Mouse (Mus musculus): ENCODE results near the gene Hps4.

Gene Hps4

DNA sequence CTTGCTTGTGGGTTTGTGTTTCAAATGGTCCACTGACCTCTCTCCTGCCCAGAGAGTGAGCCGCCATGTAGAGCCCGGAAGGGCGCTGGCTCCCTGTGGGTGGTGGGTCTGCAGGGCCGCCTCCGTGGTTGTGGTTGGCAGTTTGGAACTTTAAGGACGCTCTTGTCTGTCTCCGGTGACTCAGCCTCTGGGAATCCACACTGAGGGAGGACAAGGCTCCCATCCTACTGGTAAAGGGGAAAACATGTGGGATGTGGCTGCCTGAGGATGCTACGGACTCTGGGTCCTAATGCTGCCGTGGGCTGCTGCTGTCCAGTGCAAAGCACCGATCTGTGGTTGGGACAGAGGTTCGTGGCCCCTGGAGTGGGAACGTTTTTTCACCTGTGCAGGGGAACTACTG lies 25.0 kb downstream of the Hps4 start:
- DNase-seq: no peak

DNA sequence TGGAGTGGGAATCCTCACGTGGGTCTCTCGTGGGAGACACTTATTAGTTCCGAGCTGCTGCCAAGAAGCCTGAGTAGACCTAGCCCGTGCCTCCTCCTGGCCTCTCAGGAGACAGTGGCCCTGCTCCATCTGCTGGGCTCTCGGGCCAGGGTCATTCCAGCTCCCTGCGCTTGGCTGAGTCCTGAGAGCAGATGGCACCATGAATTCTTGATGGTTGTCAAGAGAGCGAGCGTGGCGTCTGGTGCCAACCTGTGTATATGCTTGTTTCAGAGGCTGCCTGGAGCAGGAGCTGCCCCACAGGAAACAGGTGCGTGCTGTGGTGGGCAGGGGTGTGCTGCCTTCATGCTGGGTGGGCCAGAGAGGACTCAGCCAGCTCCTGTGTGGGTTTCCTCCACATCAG lies 25.8 kb downstream of the Hps4 start:
- no peak for DNase-seq

GRCm38 (mm10) chr5:112369326-112369725 lies 26.4 kb downstream of the Hps4 start:
- peak; percentile 16 to 26 for DNase-seq

DNA sequence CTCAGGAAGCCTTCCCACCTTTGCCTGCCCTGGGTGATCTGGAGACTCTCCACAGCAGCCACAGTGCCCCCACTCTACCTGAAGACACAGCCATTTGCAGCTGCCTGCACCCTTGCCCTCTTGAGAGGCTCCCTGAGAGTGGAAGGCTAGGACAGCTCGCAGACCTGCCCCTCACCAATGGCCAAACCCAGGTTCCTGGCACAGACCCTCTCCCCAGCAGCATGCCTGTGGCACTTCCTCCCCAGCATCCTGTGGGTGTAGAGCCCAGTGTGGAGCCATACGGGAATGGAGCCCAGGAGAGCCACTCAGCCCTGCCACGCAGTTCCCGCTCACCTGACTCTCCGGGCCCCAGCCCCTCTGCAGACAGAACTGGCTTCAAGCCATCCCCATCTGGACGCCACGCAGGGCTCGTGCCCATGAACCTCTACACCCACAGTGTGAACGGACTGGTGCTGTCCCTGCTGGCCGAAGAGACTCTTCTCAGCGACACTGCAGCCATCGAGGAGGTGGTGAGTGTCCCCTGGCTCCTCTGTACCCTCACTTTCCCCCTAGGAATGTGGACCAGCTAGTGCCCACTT lies 27.4 kb downstream of the Hps4 start:
- DNase-seq: no peak

DNA sequence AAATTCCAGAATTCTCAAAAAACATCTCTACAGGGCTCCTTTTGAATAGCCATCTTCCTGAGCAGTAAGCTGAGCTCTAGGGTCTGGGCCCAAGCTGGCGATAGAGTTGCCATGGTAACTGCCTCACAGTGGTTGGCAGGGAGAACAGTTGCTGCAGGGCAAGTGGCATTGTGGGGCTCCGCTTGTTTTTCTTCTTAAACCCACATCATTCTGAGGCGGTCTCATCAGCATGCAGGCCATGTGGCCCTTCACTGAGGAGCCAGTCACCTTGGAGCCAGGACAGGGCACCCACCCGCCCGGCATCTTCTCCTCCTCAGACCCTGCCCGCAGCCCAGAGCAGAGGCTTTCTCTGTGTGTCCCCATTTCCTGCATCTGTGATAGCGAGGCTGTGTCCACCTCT lies 29.1 kb downstream of the Hps4 start:
- DNase-seq: no peak

- DNase-seq: no peak
Observed at GRCm38 (mm10) chr5:112376111-112376510, 33.2 kb downstream of the Hps4 start.

GRCm38 (mm10) chr5:112377380-112377779 lies 34.5 kb downstream of the Hps4 start:
- no peak for DNase-seq

DNA sequence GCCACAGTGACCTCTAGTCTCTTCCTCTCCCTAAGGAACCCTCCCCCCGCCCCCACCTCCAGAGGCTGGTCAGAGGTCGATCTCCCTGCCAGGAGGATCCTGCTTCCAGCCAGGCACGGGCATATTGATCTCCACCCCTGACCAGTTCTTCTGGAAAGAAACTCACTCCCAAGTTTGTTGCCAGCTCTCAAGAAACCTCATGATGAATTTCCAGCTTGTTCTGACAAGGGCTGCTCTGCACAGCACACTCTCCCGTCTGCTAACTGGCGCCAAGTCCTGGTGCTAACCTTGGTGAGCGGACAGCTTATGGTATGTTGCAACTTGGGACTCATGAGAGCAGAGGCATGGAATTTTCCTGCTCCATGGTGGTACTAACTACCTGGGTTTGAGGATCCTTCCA lies 35.8 kb downstream of the Hps4 start:
- DNase-seq: no peak

GRCm38 (mm10) chr5:112381154-112381553 lies 38.3 kb downstream of the Hps4 start:
- DNase-seq: no peak

GRCm38 (mm10) chr5:112382042-112382441 lies 39.2 kb downstream of the Hps4 start:
- no peak for DNase-seq

- DNase-seq: no peak
Observed at GRCm38 (mm10) chr5:112382641-112383330, 39.9 kb downstream of the Hps4 start.

DNA sequence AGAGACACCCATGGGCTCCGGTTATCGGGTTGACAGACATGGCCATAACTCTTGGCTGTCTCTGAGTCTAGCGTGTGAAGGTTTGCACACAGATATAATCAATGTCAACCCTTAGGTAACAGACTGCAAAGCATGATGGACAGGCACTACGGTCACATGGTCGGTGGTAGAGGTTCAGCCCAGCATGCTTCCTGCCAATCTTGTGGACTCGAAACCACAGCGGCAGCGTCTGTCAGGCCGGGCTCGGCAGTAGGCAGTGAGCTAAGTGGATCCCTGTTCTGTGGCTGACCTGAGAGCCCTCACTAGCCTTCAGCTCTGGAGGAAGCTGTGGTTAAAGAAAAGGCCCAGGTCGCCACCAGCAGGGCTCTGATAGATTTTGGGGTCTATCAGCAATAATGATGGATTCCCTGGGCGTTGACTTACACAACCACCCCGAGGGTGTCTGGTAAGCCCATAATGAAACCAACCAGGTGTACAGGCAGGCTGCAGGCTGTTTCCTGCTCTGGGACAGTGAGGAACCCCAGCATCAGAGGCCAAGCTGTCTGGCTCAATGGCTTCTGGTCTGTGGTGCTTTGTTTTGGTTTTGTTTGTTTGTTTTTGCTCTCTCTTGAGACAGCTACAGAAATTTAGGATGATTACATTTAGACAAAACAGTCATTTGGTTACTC lies 42.1 kb downstream of the Hps4 start:
- DNase-seq: peak; percentile 31 to 33

GRCm38 (mm10) chr5:112385973-112386372 lies 43.1 kb downstream of the Hps4 start:
- no peak for DNase-seq

DNA sequence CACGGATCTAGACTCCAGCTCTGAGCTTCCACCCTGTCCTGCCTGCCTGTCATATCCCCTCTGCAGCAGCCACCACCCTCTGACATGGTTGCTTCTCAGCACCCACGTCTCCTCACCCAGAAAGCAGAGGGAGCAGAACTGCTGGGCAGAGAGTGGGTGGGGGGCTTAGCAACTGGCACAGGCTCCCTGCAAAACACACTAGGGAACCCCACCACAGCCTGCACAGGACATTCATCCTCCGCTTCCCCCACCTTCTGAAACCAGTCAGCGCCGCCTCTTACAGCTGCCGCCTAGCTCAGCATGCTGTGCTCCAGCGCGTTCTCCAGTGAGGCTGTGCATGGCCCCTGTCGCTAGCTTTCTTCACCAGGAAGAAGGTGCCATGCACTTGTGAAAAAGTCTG lies 46.5 kb downstream of the Hps4 start:
- no peak for DNase-seq

DNA sequence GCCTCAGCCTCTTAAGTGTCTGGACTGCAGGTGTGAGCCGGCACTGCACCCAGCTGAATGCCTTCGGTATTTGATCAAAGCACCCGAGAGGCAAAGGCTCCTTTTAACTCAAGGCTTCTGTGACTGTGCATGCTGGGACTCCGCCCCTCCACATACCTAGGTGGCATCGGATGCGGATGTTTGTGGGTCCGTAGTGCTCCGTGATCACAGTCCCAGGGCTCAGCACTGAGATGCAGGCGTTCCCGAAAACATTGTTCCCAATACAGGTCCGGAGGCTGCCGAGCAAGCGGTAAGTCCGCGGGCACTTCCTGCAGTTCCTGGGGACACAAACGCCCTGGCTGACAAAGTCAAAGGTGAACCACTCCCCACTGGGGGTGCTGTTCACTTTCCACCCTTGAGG lies 48.1 kb downstream of the Hps4 start:
- no peak for DNase-seq

DNA sequence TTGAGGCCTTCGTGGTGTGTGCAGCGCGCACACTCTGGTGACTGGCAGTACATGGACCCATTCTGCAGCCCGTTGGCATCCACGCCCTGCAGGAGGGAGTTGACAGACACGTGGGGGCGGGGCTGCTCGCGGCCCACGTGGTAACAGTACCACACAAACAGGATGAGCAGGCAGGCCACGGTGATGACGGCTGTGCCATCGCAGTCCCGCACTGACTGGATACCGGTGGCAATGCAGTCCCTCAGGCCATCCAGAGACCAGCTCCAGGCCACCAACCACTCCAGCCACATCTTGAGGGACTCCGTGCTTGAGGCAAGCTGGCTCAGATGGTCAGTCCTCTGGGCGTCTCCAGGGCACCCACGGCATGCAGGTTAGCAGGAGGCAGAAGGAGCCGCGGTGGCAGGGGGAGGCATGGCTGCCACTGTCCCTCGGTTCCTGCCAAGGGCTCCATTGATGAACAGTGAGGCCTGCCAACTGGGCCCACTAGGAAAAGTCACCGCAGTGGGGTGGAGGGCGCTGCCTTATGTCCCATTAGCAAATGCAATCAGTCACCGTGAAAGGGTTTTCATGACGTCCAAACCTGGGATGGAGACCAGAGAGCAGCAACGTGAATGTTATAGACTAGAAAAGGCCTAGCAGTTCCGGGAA lies 48.9 kb downstream of the Hps4 start:
- DNase-seq: no peak

DNA sequence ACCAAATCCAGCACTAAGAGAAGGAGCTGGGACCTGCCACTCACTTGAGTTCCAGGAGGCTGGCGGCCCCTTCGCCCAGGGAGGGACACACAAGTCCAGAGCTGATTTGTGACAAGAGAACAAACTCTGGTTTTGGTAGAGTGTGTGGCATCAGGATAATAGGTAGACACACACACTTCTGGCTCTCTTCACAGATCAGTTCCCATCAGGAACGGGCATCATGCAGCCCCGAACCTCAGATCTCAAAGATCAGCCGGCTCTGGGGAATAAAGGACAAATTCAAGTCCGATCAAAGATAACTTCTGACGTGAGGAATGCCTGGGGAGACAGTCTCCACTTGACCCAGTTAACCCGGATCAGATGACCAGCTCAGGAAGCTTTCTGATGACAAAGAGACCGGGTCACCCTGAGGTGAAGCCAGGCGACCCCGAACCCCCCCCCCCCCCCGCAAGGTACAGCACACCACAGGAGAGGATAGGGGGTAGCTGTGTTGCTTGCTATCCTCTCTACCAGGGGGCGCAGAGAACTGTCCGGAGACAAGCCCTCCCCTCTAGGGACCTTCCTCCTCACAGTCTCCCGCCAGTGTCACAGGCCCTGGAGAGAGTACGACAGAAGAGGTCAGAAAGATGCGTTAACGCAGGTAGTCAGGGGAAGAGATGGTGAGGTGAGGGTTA lies 51.0 kb downstream of the Hps4 start:
- DNase-seq: no peak

DNA sequence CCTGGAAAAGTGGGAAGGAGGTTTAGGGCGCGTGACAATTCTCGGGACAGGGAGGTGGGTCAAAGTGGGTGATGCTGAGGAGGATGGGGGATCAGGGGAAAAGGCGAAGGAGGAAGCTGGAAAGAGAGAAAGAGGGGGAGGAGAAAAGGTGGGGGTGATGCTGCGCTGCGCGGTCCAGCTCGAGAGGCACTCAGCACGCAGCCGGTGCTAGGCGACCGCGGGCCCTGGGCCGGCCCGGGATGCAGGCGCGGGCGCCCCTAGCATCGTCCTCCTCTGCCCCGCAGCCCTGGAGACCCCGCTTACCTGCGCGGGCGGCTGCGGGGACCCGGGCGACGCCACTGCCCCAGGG lies 51.5 kb downstream of the Hps4 start:
- no peak for DNase-seq

DNA sequence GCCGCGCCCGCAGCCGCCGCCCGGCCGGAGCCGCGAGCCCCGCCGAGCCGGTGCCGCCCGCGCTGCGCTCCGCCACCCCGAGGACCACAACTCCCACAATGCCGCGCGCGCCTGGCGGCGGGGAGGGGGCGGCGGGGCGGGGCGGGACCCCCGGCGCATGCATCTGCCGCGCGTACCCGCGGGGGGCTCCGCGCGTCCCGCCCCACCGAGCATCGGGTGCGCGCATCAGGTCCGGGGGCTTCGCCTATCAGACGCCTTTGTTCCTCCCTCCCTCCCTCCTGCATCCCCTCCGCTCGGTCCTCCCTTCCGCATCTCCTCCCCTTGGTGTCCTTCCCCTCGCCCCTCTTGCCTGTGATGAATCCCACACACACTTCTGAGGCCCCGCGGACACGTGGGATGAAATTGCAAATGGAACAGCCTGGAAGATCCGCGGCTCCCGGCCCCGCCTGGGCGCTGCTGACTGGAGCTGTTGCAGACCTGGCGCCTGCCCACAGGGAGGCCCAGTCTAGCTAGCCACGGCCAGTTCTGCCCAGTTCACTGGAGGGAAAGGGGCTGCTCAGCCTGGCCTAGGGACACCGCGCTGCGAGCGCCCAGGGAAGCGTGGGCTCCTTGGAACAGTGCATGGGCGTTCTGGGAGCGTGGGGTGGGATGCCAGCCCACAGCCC lies 52.0 kb downstream of the Hps4 start, which contains the start of gene Asphd2:
Asphd2 (minus strand) TSS at position 88 of the 665 bp plus-strand sequence.
- no peak for DNase-seq

DNA sequence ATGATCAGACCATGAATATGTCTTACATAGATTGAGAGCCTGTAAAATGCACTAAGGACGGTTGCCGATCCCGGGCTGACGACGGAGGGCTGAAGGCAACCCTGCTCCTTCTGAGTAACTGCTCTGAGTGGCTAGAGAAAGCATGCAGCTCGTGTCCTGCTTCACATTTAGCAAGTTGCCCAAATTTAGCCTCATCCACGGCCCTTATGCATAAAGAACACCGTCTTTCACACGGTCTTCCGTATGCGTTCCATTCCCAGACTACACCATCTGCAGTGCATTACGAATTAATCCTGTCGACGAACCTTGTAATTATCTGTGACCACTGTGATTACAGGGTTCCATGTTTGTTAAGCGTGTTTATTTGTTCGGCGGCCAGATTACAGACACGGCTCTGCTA lies 53.2 kb downstream of the Hps4 start:
- no peak for DNase-seq

- DNase-seq: no peak
Observed at GRCm38 (mm10) chr5:112399284-112399683, 56.4 kb downstream of the Hps4 start.

DNA sequence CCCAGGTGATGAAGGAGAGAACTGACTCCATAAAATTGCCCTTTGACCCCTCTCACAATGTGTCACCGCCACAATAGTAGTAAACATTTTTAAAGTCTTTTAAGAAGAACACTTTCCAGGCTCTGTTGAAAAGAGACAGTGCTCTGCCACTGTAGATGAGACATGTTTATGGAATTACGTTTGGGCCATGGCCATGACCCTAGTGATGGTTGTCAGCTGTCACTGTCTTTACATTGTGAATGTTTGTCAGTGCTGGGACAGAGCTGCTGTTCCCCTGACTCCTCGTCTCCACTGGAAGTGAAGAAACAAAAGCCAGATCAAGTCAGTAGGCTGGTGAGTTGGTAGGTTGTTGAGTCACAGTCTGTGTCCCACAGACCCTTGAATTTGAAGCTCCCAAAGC lies 59.6 kb downstream of the Hps4 start:
- no peak for DNase-seq

GRCm38 (mm10) chr5:112406017-112406416 lies 63.1 kb downstream of the Hps4 start:
- DNase-seq: no peak

Measured in spleen, adult 18-20 months (tissue).